Mouse (Mus musculus): ENCODE measurements around the gene Asb6.

DNA sequence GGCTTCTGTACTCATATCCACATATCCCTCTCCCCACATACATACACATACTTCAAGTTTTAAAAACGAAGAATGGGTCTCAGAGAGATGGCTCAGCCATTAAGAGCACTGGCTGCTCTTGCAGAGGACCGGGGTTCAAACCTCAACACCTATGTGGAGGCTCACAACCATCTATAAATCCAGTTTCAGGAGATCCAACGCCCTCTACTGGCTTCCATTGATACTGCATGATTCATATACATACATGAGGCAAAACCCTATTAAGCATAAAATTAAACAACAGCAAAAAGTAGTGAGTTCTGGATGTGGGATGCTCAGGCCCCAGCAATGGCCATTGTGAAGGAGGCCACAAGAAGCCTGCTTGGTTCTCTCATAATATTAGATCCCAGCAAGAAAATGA, 54.2 kb downstream of the Asb6 start:
- TF ChIP-seq CTCF (IDR thresholded peaks at IDR 0.05; ENCODE audit: borderline replicate concordance, insufficient read depth, low read length) (no peak), POLR2A (IDR thresholded peaks at IDR 0.05; ENCODE audit: low read depth, low read length) (no peak)
